Mouse (Mus musculus): ENCODE measurements around the gene Calcrl. TPM values are rescaled to one million over a fixed set of nuclear protein-coding genes. Genes with fewer than 3 reads are reported as not detected.
A peak's percentile ranks its signal among the peaks of the same experiment; 100 is the strongest.

Calcrl gene
- 23.3 and 25.2 TPM in 2 replicates for polyA plus RNA-seq (2014; fragmentation: Nextera tagmentation; extraction: Ambion mirVana)

- Histone ChIP-seq H3K4me2 (ENCODE audit: low read depth, low read length) (peak within 1 kb of the TSS; percentile 64), H3K9me3 (ENCODE audit: control insufficient read depth, low read length) (no peaks in the 10 kb centered on the region), H3K4me3 (ENCODE audit: low read depth, low read length) (peak within 1 kb of the TSS; percentile 39), H3K27me3 (replicated peaks; ENCODE audit: control insufficient read depth, insufficient read depth, low read length) (no peaks in the 10 kb centered on the region), H3K36me3 (ENCODE audit: control insufficient read depth, insufficient read depth, low read length) (no peaks in the 10 kb centered on the region), H3K9ac (ENCODE audit: low read depth, low read length) (peak within 1 kb of the TSS; percentile 51), H3K27ac (replicated peaks; ENCODE audit: low read depth, low read length) (peak within 1 kb of the TSS; percentile 79), H3K4me1 (ENCODE audit: control insufficient read depth, insufficient read depth, low read length) (peaks cover 8% of the 10 kb centered on the region; the same call in 1 of the 2 replicates)
- WGBS = under 1% methylated on average over 10 of the region's 10 CpGs
- peak; percentile 93 for DNase-seq (ENCODE audit: low spot score)
- peak; percentile 94 for ATAC-seq (ENCODE audit: low read depth)
Observed at GRCm38 (mm10) chr2:84425138-84425537, at the start of gene Calcrl. Gene Calcrl (minus strand): TSS chr2:84425411.

- WGBS = 14% methylated on average over 6 of the region's 6 CpGs
- DNase-seq (ENCODE audit: low spot score) = peak; percentile 7
- Histone ChIP-seq H3K4me2 (ENCODE audit: low read depth, low read length) (no peak overlapping the region), H3K9me3 (ENCODE audit: control insufficient read depth, low read length) (no peaks in the 10 kb centered on the region), H3K27me3 (replicated peaks; ENCODE audit: control insufficient read depth, insufficient read depth, low read length) (no peaks in the 10 kb centered on the region), H3K9ac (ENCODE audit: low read depth, low read length) (no peak overlapping the region), H3K36me3 (ENCODE audit: control insufficient read depth, insufficient read depth, low read length) (no peaks in the 10 kb centered on the region), H3K4me1 (ENCODE audit: control insufficient read depth, insufficient read depth, low read length) (peaks cover 4% of the 10 kb centered on the region; the same call in 1 of the 2 replicates), H3K4me3 (ENCODE audit: low read depth, low read length) (no peak overlapping the region), H3K27ac (replicated peaks; ENCODE audit: low read depth, low read length) (no peak overlapping the region)
- ATAC-seq (ENCODE audit: low read depth) = no peak
Observed at GRCm38 (mm10) chr2:84474651-84475050, 49.4 kb upstream of the Calcrl start.

DNA sequence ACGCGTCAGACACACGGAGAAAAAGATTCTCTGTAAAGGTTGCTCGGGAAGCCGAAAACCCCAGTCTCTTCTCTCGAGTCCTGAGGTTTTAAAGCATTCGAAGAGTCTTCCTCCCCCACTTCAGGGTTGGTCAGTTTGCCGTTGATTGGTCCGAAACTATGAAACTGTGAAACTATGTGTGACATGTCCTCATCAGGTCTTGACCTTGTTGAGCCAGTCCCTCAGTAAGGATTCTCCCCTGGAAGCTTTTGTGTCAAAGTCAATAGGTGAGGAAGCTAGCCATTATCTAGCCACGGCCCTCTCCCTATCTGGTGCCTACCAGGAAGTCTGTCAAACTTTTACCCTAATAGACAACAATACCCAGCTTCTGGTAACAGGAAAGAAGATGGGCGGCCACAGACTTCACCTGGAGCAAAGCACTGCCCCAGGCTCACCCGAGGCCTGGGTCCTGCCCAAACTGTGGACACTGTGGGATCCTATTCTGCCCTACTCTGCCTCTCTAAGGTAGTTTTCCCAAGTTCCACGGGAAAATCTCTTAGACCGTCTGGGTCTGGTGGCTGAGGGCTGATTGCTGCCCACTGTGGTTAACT lies 48.8 kb upstream of the Calcrl start:
- H3K4me2 ChIP-seq (ENCODE audit: low read depth, low read length) = no peak overlapping the region
- no peak overlapping the region for H3K4me3 ChIP-seq (ENCODE audit: low read depth, low read length)
- H3K27me3 ChIP-seq (replicated peaks; ENCODE audit: control insufficient read depth, insufficient read depth, low read length) = no peaks in the 10 kb centered on the region
- no peak overlapping the region for H3K27ac ChIP-seq (replicated peaks; ENCODE audit: low read depth, low read length)
- ATAC-seq (ENCODE audit: low read depth) = no peak
- no peak for DNase-seq (ENCODE audit: low spot score)
- no peaks in the 10 kb centered on the region for H3K9me3 ChIP-seq (ENCODE audit: control insufficient read depth, low read length)
- no peak overlapping the region for H3K9ac ChIP-seq (ENCODE audit: low read depth, low read length)
- WGBS = 72% methylated on average over 14 of the region's 14 CpGs
- no peaks in the 10 kb centered on the region for H3K36me3 ChIP-seq (ENCODE audit: control insufficient read depth, insufficient read depth, low read length)
- H3K4me1 ChIP-seq (ENCODE audit: control insufficient read depth, insufficient read depth, low read length) = peaks cover 4% of the 10 kb centered on the region; the same call in 1 of the 2 replicates

GRCm38 (mm10) chr2:84467391-84467790 lies 42.2 kb upstream of the Calcrl start:
- H3K36me3 ChIP-seq (ENCODE audit: control insufficient read depth, insufficient read depth, low read length) = no peaks in the 10 kb centered on the region
- no peak overlapping the region for H3K27ac ChIP-seq (replicated peaks; ENCODE audit: low read depth, low read length)
- ATAC-seq (ENCODE audit: low read depth) (no peak), DNase-seq (ENCODE audit: low spot score) (no peak)
- 80% methylated on average over 4 of the region's 4 CpGs for WGBS
- no peaks in the 10 kb centered on the region; the same call in 1 of the 2 replicates for H3K4me1 ChIP-seq (ENCODE audit: control insufficient read depth, insufficient read depth, low read length)
- H3K9me3 ChIP-seq (ENCODE audit: control insufficient read depth, low read length) = no peaks in the 10 kb centered on the region
- H3K4me3 ChIP-seq (ENCODE audit: low read depth, low read length) = no peak overlapping the region
- H3K9ac ChIP-seq (ENCODE audit: low read depth, low read length) = no peak overlapping the region
- no peaks in the 10 kb centered on the region for H3K27me3 ChIP-seq (replicated peaks; ENCODE audit: control insufficient read depth, insufficient read depth, low read length)
- H3K4me2 ChIP-seq (ENCODE audit: low read depth, low read length) = no peak overlapping the region

DNA sequence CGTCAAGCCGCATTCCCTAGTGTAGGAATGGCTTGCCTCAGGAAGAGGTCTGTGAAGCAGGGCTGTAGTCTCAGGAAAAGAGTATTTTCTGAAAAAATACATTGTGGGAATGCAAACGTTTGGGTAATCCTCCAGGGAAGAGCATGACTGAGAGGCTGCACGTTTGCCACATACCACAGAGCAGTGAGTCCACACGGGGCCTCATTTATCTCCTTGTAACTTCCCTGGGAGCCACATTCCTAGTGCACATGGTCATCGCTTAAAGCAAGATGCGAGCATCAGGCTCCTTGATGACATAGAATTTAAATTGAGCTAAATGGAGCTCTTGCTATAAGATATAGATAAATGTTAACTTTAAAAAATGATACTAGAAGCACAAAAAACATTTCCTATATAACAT lies 39.7 kb upstream of the Calcrl start:
- ATAC-seq (ENCODE audit: low read depth) (no peak), DNase-seq (ENCODE audit: low spot score) (peak; percentile 55)
- no peaks in the 10 kb centered on the region; the same call in 1 of the 2 replicates for H3K4me1 ChIP-seq (ENCODE audit: control insufficient read depth, insufficient read depth, low read length)
- WGBS = 27% methylated on average over 7 of the region's 7 CpGs
- H3K36me3 ChIP-seq (ENCODE audit: control insufficient read depth, insufficient read depth, low read length) = no peaks in the 10 kb centered on the region
- no peaks in the 10 kb centered on the region for H3K27me3 ChIP-seq (replicated peaks; ENCODE audit: control insufficient read depth, insufficient read depth, low read length)
- H3K4me3 ChIP-seq (ENCODE audit: low read depth, low read length) = no peak overlapping the region
- H3K9me3 ChIP-seq (ENCODE audit: control insufficient read depth, low read length) = no peaks in the 10 kb centered on the region
- no peak overlapping the region for H3K27ac ChIP-seq (replicated peaks; ENCODE audit: low read depth, low read length)
- H3K9ac ChIP-seq (ENCODE audit: low read depth, low read length) = no peak overlapping the region
- no peak overlapping the region for H3K4me2 ChIP-seq (ENCODE audit: low read depth, low read length)

- no peaks in the 10 kb centered on the region for H3K27me3 ChIP-seq (replicated peaks; ENCODE audit: control insufficient read depth, insufficient read depth, low read length)
- H3K27ac ChIP-seq (replicated peaks; ENCODE audit: low read depth, low read length) = no peak overlapping the region
- no peak overlapping the region for H3K4me3 ChIP-seq (ENCODE audit: low read depth, low read length)
- no peak overlapping the region for H3K4me2 ChIP-seq (ENCODE audit: low read depth, low read length)
- no peaks in the 10 kb centered on the region for H3K9me3 ChIP-seq (ENCODE audit: control insufficient read depth, low read length)
- no peak for DNase-seq (ENCODE audit: low spot score)
- 86% methylated on average over 3 of the region's 3 CpGs for WGBS
- no peak for ATAC-seq (ENCODE audit: low read depth)
- no peaks in the 10 kb centered on the region for H3K36me3 ChIP-seq (ENCODE audit: control insufficient read depth, insufficient read depth, low read length)
- no peak overlapping the region for H3K9ac ChIP-seq (ENCODE audit: low read depth, low read length)
- no peaks in the 10 kb centered on the region; the same call in 1 of the 2 replicates for H3K4me1 ChIP-seq (ENCODE audit: control insufficient read depth, insufficient read depth, low read length)
Observed at GRCm38 (mm10) chr2:84462411-84462810, 37.2 kb upstream of the Calcrl start.

GRCm38 (mm10) chr2:84459651-84460177 lies 34.5 kb upstream of the Calcrl start:
- H3K4me3 ChIP-seq (ENCODE audit: low read depth, low read length) = no peak overlapping the region
- no peaks in the 10 kb centered on the region for H3K9me3 ChIP-seq (ENCODE audit: control insufficient read depth, low read length)
- no peaks in the 10 kb centered on the region for H3K36me3 ChIP-seq (ENCODE audit: control insufficient read depth, insufficient read depth, low read length)
- no peak overlapping the region for H3K9ac ChIP-seq (ENCODE audit: low read depth, low read length)
- no peak overlapping the region for H3K4me2 ChIP-seq (ENCODE audit: low read depth, low read length)
- no peaks in the 10 kb centered on the region for H3K27me3 ChIP-seq (replicated peaks; ENCODE audit: control insufficient read depth, insufficient read depth, low read length)
- no peaks in the 10 kb centered on the region for H3K4me1 ChIP-seq (ENCODE audit: control insufficient read depth, insufficient read depth, low read length)
- peak; percentile 20 for DNase-seq (ENCODE audit: low spot score)
- no peak overlapping the region for H3K27ac ChIP-seq (replicated peaks; ENCODE audit: low read depth, low read length)
- ATAC-seq (ENCODE audit: low read depth) = no peak
- 54% methylated on average over 11 of the region's 11 CpGs for WGBS

GRCm38 (mm10) chr2:84457221-84457620 lies 32.0 kb upstream of the Calcrl start:
- Histone ChIP-seq H3K4me3 (ENCODE audit: low read depth, low read length) (no peak overlapping the region), H3K27me3 (replicated peaks; ENCODE audit: control insufficient read depth, insufficient read depth, low read length) (no peaks in the 10 kb centered on the region), H3K9ac (ENCODE audit: low read depth, low read length) (no peak overlapping the region), H3K4me2 (ENCODE audit: low read depth, low read length) (no peak overlapping the region), H3K9me3 (ENCODE audit: control insufficient read depth, low read length) (no peaks in the 10 kb centered on the region), H3K27ac (replicated peaks; ENCODE audit: low read depth, low read length) (no peak overlapping the region), H3K4me1 (ENCODE audit: control insufficient read depth, insufficient read depth, low read length) (no peaks in the 10 kb centered on the region), H3K36me3 (ENCODE audit: control insufficient read depth, insufficient read depth, low read length) (no peaks in the 10 kb centered on the region)
- WGBS = 87% methylated on average over 6 of the region's 6 CpGs
- ATAC-seq (ENCODE audit: low read depth) (no peak), DNase-seq (ENCODE audit: low spot score) (no peak)
